Mouse (Mus musculus) liver, postnatal 0 days (tissue): ENCODE measurements around the gene Cdkn2b.

Experiments
- CTCF ChIP-seq: sonication (generic); IDR thresholded peaks from 2 replicates; pipeline ENCODE4 v1.5.1; 2016; ENCODE audit warnings: antibody characterized with exemption, low read depth
- EP300 ChIP-seq: IDR thresholded peaks from 2 replicates; pipeline ENCODE4 v1.6.1; 2016; ENCODE audit warnings: antibody characterized with exemption, low read depth, mild to moderate bottlenecking

GRCm38 (mm10) chr4:89281236-89281635 is 29.6 kb downstream of the Cdkn2b start:
- TF ChIP-seq CTCF (no peak), EP300 (no peak)
